Mouse (Mus musculus) heart, adult 2 months (tissue): ENCODE measurements around the gene Gm1673. TPM values are rescaled to one million over a fixed set of nuclear protein-coding genes. Genes with fewer than 3 reads are reported as not detected.

ENCODE experiments used
- DNase-seq, 2 experiments: peaks; one replicate each; pipeline ENCODE4 v3.0.0; 2021
- H3K27ac ChIP-seq: fragments of 200-600 bp; 2 replicates; pipeline ENCODE4 v1.8.1; 2022
- H3K27me3 ChIP-seq: fragments of 200-500 bp; 2 replicates; pipeline ENCODE4 v1.6.1; 2012; ENCODE audit warnings: mild to moderate bottlenecking, low read length, inconsistent platforms, mixed read lengths; ENCODE audit not compliant: control insufficient read depth, insufficient read depth
- H3K36me3 ChIP-seq: fragments of 200-500 bp; 2 replicates; pipeline ENCODE4 v1.6.1; 2012; ENCODE audit warnings: low read length, inconsistent platforms; ENCODE audit not compliant: control insufficient read depth, insufficient read depth
- H3K4me1 ChIP-seq: fragments of 200-500 bp; 2 replicates; pipeline ENCODE4 v1.6.1; 2011; ENCODE audit warnings: low read length; ENCODE audit not compliant: control insufficient read depth, insufficient read depth
- H3K4me3 ChIP-seq: fragments of 200-600 bp; 2 replicates; pipeline ENCODE4 v1.8.1; 2022
- H3K79me2 ChIP-seq: fragments of 200-500 bp; replicated peaks from 2 replicates; pipeline ENCODE4 v1.6.1; 2012; ENCODE audit warnings: mild to moderate bottlenecking, inconsistent platforms, low read length, moderate library complexity, mixed read lengths; ENCODE audit not compliant: control insufficient read depth, insufficient read depth
- H3K9ac ChIP-seq: fragments of 200-500 bp; 2 replicates; pipeline ENCODE4 v1.6.1; 2012; ENCODE audit warnings: low read depth, mild to moderate bottlenecking, control low read depth, inconsistent platforms, low read length, mixed read lengths
- CTCF ChIP-seq: fragments of 200-600 bp; IDR thresholded peaks from 2 replicates; pipeline ENCODE4 v1.8.1; 2022; ENCODE audit warnings: antibody characterized with exemption, mild to moderate bottlenecking, moderate library complexity
- EP300 ChIP-seq: fragments of 200-500 bp; IDR thresholded peaks from 2 replicates; pipeline ENCODE4 v1.6.1; 2011; ENCODE audit warnings: low read depth, low read length, control low read depth; ENCODE audit not compliant: insufficient read depth
- POLR2A ChIP-seq: fragments of 200-500 bp; IDR thresholded peaks from 2 replicates; pipeline ENCODE4 v1.6.1; 2011; ENCODE audit warnings: mild to moderate bottlenecking, low read depth, low read length, control low read depth; ENCODE audit not compliant: insufficient read depth
- WGBS: fragments of 180-500 bp; shearing (Covaris S2); methylation state at CpG from one replicate; pipeline ENCODE4 v1.1.7; 2018; 5-methylcytosine and 5-hydroxymethylcytosine counted together
- intact Hi-C: fragments of 180-260 bp; cut with DNase I; formaldehyde crosslinking; loops from one replicate; pipeline ENCODE4 v1.15.1; 2025
- polyA plus RNA-seq: library from polyadenylated mRNA; depleted of rRNA; stranded (reverse); fragments of >200 nt; gene quantifications from 2 replicates; pipeline ENCODE4 v1.2.3, GENCODE M21; 2012; rRNA removed
- total RNA-seq, 2 experiments: library from RNA; stranded (reverse); gene quantifications; 2 replicates each; pipeline ENCODE4 v1.2.3; 2021

The Gm1673 gene
- total and polyA plus RNA-seq, 3 experiments: 2.2 to 7.6 (median 2.6) TPM

GRCm38 (mm10) chr5:34007392-34007941, 24.2 kb downstream of the Gm1673 start:
- no peaks in the 10 kb centered on the region for H3K79me2 ChIP-seq
- H3K9ac ChIP-seq: no peak overlapping the region
- no peaks in the 10 kb centered on the region for H3K4me1 ChIP-seq
- no peak for DNase-seq
- intact Hi-C loops: no loop called here
- H3K27ac ChIP-seq: no peak overlapping the region
- H3K36me3 ChIP-seq: no peaks in the 10 kb centered on the region
- WGBS: 84% methylated on average over 4 of the region's 4 CpGs
- no peak for TF ChIP-seq POLR2A
- TF ChIP-seq EP300: no peak
- TF ChIP-seq CTCF: no peak
- H3K4me3 ChIP-seq: no peak overlapping the region
- no peaks in the 10 kb centered on the region for H3K27me3 ChIP-seq

GRCm38 (mm10) chr5:34014652-34015051, 31.4 kb downstream of the Gm1673 start:
- Histone ChIP-seq H3K36me3 (no peaks in the 10 kb centered on the region), H3K79me2 (no peaks in the 10 kb centered on the region), H3K4me3 (no peak overlapping the region), H3K4me1 (no peaks in the 10 kb centered on the region), H3K9ac (no peak overlapping the region), H3K27me3 (no peaks in the 10 kb centered on the region), H3K27ac (no peak overlapping the region)
- no peak for TF ChIP-seq EP300
- TF ChIP-seq CTCF: peak; percentile 45
- DNase-seq: no peak
- WGBS: 56% methylated on average over 1 of the region's 1 CpGs
- intact Hi-C loops: no loop called here

GRCm38 (mm10) chr5:34018968-34019367, 35.7 kb downstream of the Gm1673 start:
- Histone ChIP-seq H3K27ac (no peak overlapping the region), H3K79me2 (no peaks in the 10 kb centered on the region), H3K9ac (no peak overlapping the region), H3K4me3 (no peak overlapping the region), H3K4me1 (no peaks in the 10 kb centered on the region), H3K27me3 (no peaks in the 10 kb centered on the region), H3K36me3 (no peaks in the 10 kb centered on the region)
- no peak for TF ChIP-seq POLR2A
- no peak for TF ChIP-seq CTCF
- no peak for TF ChIP-seq EP300
- WGBS: 70% methylated on average over 4 of the region's 4 CpGs
- intact Hi-C loops: no loop called here
- no peak for DNase-seq

- intact Hi-C loops: no loop called here
- Histone ChIP-seq H3K4me3 (no peak overlapping the region), H3K79me2 (no peaks in the 10 kb centered on the region), H3K36me3 (no peaks in the 10 kb centered on the region), H3K27ac (no peak overlapping the region), H3K27me3 (no peaks in the 10 kb centered on the region), H3K4me1 (peaks cover 2% of the 10 kb centered on the region; the same call in 1 of the 2 replicates), H3K9ac (no peak overlapping the region)
- DNase-seq: no peak
- 74% methylated on average over 4 of the region's 4 CpGs for WGBS
- TF ChIP-seq EP300 (no peak), CTCF (no peak), POLR2A (no peak)
These were observed 46.9 kb downstream of the Gm1673 start for GRCm38 (mm10) chr5:34030101-34030500.

GRCm38 (mm10) chr5:34031022-34031421, 47.8 kb downstream of the Gm1673 start:
- TF ChIP-seq POLR2A (no peak), CTCF (no peak), EP300 (no peak)
- H3K9ac ChIP-seq: no peak overlapping the region
- no peak overlapping the region for H3K27ac ChIP-seq
- no peak overlapping the region for H3K4me3 ChIP-seq
- peaks cover 2% of the 10 kb centered on the region; the same call in 1 of the 2 replicates for H3K4me1 ChIP-seq
- H3K79me2 ChIP-seq: no peaks in the 10 kb centered on the region
- H3K27me3 ChIP-seq: no peaks in the 10 kb centered on the region
- WGBS: 35% methylated on average over 6 of the region's 6 CpGs
- no peaks in the 10 kb centered on the region for H3K36me3 ChIP-seq
- DNase-seq: no peak
- intact Hi-C loops: no loop called here

GRCm38 (mm10) chr5:34032520-34032919, 49.3 kb downstream of the Gm1673 start:
- TF ChIP-seq POLR2A (no peak), CTCF (no peak), EP300 (no peak)
- H3K4me1 ChIP-seq: peaks cover 2% of the 10 kb centered on the region; the same call in 1 of the 2 replicates
- H3K27me3 ChIP-seq: no peaks in the 10 kb centered on the region
- no peak for DNase-seq
- no peak overlapping the region for H3K9ac ChIP-seq
- no peak overlapping the region for H3K27ac ChIP-seq
- no peaks in the 10 kb centered on the region for H3K36me3 ChIP-seq
- intact Hi-C loops: no loop called here
- no peak overlapping the region for H3K4me3 ChIP-seq
- H3K79me2 ChIP-seq: no peaks in the 10 kb centered on the region
- WGBS: 43% methylated on average over 3 of the region's 3 CpGs

Other genes starting within 250 kb of the Gm1673 start
- gene Letm1, start 200.6 kb upstream of the Gm1673 start, total RNA-seq: 100 to 1,000 TPM; 140 to 148 TPM
- gene Letm1, start 200.6 kb upstream of the Gm1673 start, polyA plus RNA-seq: 60.2 and 82.8 TPM in 2 replicates
- gene Nsd2, start 162.7 kb upstream of the Gm1673 start, total RNA-seq: 10 to 100 TPM; 25.8 to 27.6 TPM
- gene Nsd2, start 162.7 kb upstream of the Gm1673 start, polyA plus RNA-seq: 3.0 and 5.7 TPM in 2 replicates
- gene Nelfa, start 47.0 kb upstream of the Gm1673 start, total RNA-seq: 10 to 100 TPM; 10.3 to 10.4 TPM
- gene Nelfa, start 47.0 kb upstream of the Gm1673 start, polyA plus RNA-seq: 15.8 and 18.4 TPM in 2 replicates
- 1 to 10 TPM; 1.1 TPM for gene Nat8l, start 12.6 kb downstream of the Gm1673 start, total RNA-seq
- 3.1 and 5.7 TPM in 2 replicates for gene Nat8l, start 12.6 kb downstream of the Gm1673 start, polyA plus RNA-seq
- gene Poln, start 186.0 kb downstream of the Gm1673 start, total RNA-seq: 1 to 10 TPM; 7.0 TPM
- gene Poln, start 186.0 kb downstream of the Gm1673 start, polyA plus RNA-seq: 3.4 and 4.3 TPM in 2 replicates
- 1 to 10 TPM; 3.2 to 4.8 TPM for gene Haus3, start 186.1 kb downstream of the Gm1673 start, total RNA-seq
- gene Haus3, start 186.1 kb downstream of the Gm1673 start, polyA plus RNA-seq: 0.92 and 1.8 TPM in 2 replicates
- gene Mxd4, start 204.3 kb downstream of the Gm1673 start, total RNA-seq: 10 to 100 TPM; 63.3 to 71.4 TPM
- 78.1 and 89.8 TPM in 2 replicates for gene Mxd4, start 204.3 kb downstream of the Gm1673 start, polyA plus RNA-seq